Mouse (Mus musculus): Measurements from ENCODE around the gene Mgat2. TPM values are rescaled to one million over a fixed set of nuclear protein-coding genes. Genes with fewer than 3 reads are reported as not detected.
"Not testable (repeated sequence)": the region's sequence is repeated elsewhere in the genome, so short reads cannot be mapped to it uniquely, and the experiment has no call there.

Mgat2 gene
- total and polyA plus RNA-seq, 3 experiments = 40.9 to 65.3 TPM; not detected in 1

DNA sequence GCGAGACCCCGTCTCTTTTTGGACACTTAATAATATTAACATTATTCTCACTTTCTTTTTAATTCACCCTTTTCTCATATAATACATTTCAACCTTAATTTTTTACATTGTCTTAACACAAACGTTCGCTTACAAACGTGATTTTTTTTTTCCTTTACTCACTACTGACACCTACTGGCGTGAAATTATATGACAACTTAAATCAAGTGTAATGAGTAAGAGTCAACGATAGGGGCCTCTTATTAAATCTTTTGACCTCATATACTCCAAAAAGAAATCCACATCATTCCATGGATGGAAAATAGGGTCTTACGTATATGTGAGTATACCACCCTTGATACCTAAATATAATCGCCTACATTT is 24.4 kb upstream of the Mgat2 start (continued):
- TF ChIP-seq JUND (IDR thresholded peaks at IDR 0.05; ENCODE audit: low read depth, low read length) = no peak

- DNase-seq (ENCODE audit: low read depth, low spot score) = peak; percentile 47
- Histone ChIP-seq H3K4me3 (ENCODE audit: control insufficient read depth in 1 of 2, insufficient read depth in 1 of 2, low read depth in 2 of 2, low read length in 2 of 2) (peak overlapping the region; percentile 9 to 29; a peak in 2 of 4 replicates), H3K79me2 (ENCODE audit: control insufficient read depth, insufficient read depth, low read length, poor library complexity) (peaks cover 11% of the 10 kb centered on the region), H3K4me1 (ENCODE audit: control insufficient read depth in 1 of 2, insufficient read depth in 2 of 2, low read length in 2 of 2) (peaks cover 2 to 23% of the 10 kb centered on the region in 2 experiments; a peak in 3 of 4 replicates), H3K36me3 (ENCODE audit: control insufficient read depth in 1 of 2, insufficient read depth in 2 of 2, low read length in 2 of 2) (peaks cover 8 to 34% of the 10 kb centered on the region in 2 experiments)
- H3K9ac ChIP-seq (ENCODE audit: control insufficient read depth, low read depth, low read length, poor library complexity, severe bottlenecking); H3K9me3 ChIP-seq (replicated peaks; ENCODE audit: insufficient read depth, low read length); H3K27me3 ChIP-seq (ENCODE audit: control insufficient read depth in 1 of 2, insufficient read depth in 2 of 2, low read length in 2 of 2); H3K27ac ChIP-seq (ENCODE audit: control insufficient read depth, low read depth, low read length): not testable (repeated sequence)
- peak; percentile 86 for TF ChIP-seq TBP (IDR thresholded peaks at IDR 0.05; ENCODE audit: low read depth, low read length)
These were observed 23.3 kb upstream of the Mgat2 start for GRCm38 (mm10) chr12:69160677-69161076.

DNA sequence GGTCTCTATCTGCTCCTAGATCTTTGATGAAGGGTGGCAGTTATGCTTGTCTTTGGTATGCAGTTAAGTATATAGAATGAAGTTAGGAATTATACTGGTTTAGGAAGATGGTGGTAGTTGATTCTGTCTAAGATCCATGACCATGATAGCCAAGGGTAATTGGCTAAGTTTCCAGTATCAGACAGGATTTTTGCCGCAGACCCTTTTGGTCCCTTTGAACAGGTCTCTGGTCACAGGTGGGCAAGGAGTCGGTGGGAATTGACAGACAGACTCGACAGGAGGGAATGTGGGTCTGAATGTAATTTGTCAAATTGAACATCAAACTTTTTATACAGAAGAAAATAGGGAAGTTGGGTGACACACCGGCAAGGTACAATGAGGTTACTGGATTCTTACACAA is 20.4 kb upstream of the Mgat2 start:
- peaks cover 2 to 16% of the 10 kb centered on the region in 2 experiments; a peak in 3 of 4 replicates for H3K4me1 ChIP-seq (ENCODE audit: control insufficient read depth in 1 of 2, insufficient read depth in 2 of 2, low read length in 2 of 2)
- not testable (repeated sequence) for H3K9ac ChIP-seq (ENCODE audit: control insufficient read depth, low read depth, low read length, poor library complexity, severe bottlenecking); H3K27ac ChIP-seq (ENCODE audit: control insufficient read depth, low read depth, low read length); H3K4me3 ChIP-seq (ENCODE audit: control insufficient read depth in 1 of 2, insufficient read depth in 1 of 2, low read depth in 2 of 2, low read length in 2 of 2); H3K79me2 ChIP-seq (ENCODE audit: control insufficient read depth, insufficient read depth, low read length, poor library complexity); H3K27me3 ChIP-seq (ENCODE audit: control insufficient read depth in 1 of 2, insufficient read depth in 2 of 2, low read length in 2 of 2); H3K9me3 ChIP-seq (replicated peaks; ENCODE audit: insufficient read depth, low read length); DNase-seq (ENCODE audit: low read depth, low spot score)
- peaks cover 0 to 23% of the 10 kb centered on the region in 2 experiments; a peak in 2 of 4 replicates for H3K36me3 ChIP-seq (ENCODE audit: control insufficient read depth in 1 of 2, insufficient read depth in 2 of 2, low read length in 2 of 2)

DNA sequence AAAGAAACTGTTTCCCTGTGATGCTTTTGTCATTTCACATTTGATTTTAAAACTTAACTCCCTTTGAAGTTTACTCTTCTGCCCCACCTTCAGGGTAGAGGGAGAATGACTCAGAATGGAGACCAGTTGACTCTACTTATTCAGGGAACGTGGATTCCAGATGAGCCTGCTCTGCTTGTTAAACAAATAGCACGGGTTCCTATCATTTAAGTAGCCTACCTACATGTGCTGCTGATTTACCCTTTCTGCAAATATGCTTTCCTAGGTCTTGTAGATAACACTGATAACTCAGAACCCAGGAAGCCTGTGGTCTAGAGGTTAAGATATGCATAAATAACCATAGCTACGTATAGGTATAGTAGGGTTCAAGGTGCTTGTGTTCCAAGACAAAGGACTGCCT is 19.1 kb upstream of the Mgat2 start:
- Histone ChIP-seq H3K27me3 (ENCODE audit: control insufficient read depth in 1 of 2, insufficient read depth in 2 of 2, low read length in 2 of 2) (no peaks in the 10 kb centered on the region), H3K79me2 (ENCODE audit: control insufficient read depth, insufficient read depth, low read length, poor library complexity) (peaks cover 7% of the 10 kb centered on the region), H3K9me3 (replicated peaks; ENCODE audit: insufficient read depth, low read length) (no peaks in the 10 kb centered on the region), H3K9ac (ENCODE audit: control insufficient read depth, low read depth, low read length, poor library complexity, severe bottlenecking) (no peak overlapping the region), H3K4me1 (ENCODE audit: control insufficient read depth in 1 of 2, insufficient read depth in 2 of 2, low read length in 2 of 2) (peaks cover 2 to 18% of the 10 kb centered on the region in 2 experiments; a peak in 3 of 4 replicates), H3K36me3 (ENCODE audit: control insufficient read depth in 1 of 2, insufficient read depth in 2 of 2, low read length in 2 of 2) (peaks cover 0 to 25% of the 10 kb centered on the region in 2 experiments; a peak in 2 of 4 replicates), H3K4me3 (ENCODE audit: control insufficient read depth in 1 of 2, insufficient read depth in 1 of 2, low read depth in 2 of 2, low read length in 2 of 2) (peak overlapping the region in 1 of 2 experiments; percentile 2; a peak in 2 of 4 replicates), H3K27ac (ENCODE audit: control insufficient read depth, low read depth, low read length) (no peak overlapping the region)
- peak; percentile 73 for DNase-seq (ENCODE audit: low read depth, low spot score)
- TF ChIP-seq POLR2AphosphoS2 (IDR thresholded peaks at IDR 0.05; ENCODE audit: low read length) (no peak), TAL1 (IDR thresholded peaks at IDR 0.05; ENCODE audit: low read length) (0 out of 2 replicates have a peak, but pooled peaks have one; percentile 26), E2F4 (IDR thresholded peaks at IDR 0.05; ENCODE audit: borderline replicate concordance, low read depth, low read length) (no peak), MYB (IDR thresholded peaks at IDR 0.05; ENCODE audit: low read depth, low read length) (no peak), RCOR1 (IDR thresholded peaks at IDR 0.05; ENCODE audit: low read depth, low read length) (peak; percentile 59; the same call in 1 of the 2 replicates), ZNF384 (IDR thresholded peaks at IDR 0.05; ENCODE audit: low read depth, low read length) (no peak), EP300 (IDR thresholded peaks at IDR 0.05; ENCODE audit: low read depth in 1 of 2, low read length in 2 of 2) (peak; percentile 22 to 67; a peak in 1 of 4 replicates), KAT2A (conservative IDR thresholded peaks at IDR 0.05; ENCODE audit: low read depth, low read length) (no peak), MYC (IDR thresholded peaks at IDR 0.05; ENCODE audit: low read depth, low read length) (0 out of 2 replicates have a peak, but pooled peaks have one; percentile 27), JUND (IDR thresholded peaks at IDR 0.05; ENCODE audit: low read depth, low read length) (no peak), RAD21 (IDR thresholded peaks at IDR 0.05; ENCODE audit: low read depth, low read length) (peak; percentile 3), GABPA (IDR thresholded peaks at IDR 0.05; ENCODE audit: low read depth, low read length) (no peak), TBP (IDR thresholded peaks at IDR 0.05; ENCODE audit: low read depth, low read length) (no peak), USF2 (IDR thresholded peaks at IDR 0.05; ENCODE audit: borderline replicate concordance in 1 of 2, insufficient read depth in 1 of 2, low read depth in 1 of 2, low read length in 2 of 2) (no peak), SIN3A (IDR thresholded peaks at IDR 0.05; ENCODE audit: low read length) (peak; percentile 49), UBTF (IDR thresholded peaks at IDR 0.05; ENCODE audit: borderline replicate concordance, insufficient read depth, low read depth, low read length) (no peak), MAFK (IDR thresholded peaks at IDR 0.05; ENCODE audit: borderline replicate concordance, low read depth, low read length) (no peak), ZMIZ1 (IDR thresholded peaks at IDR 0.05; ENCODE audit: low read depth, low read length) (no peak), SMC3 (IDR thresholded peaks at IDR 0.05; ENCODE audit: low read depth, low read length) (no peak), BHLHE40 (IDR thresholded peaks at IDR 0.05; ENCODE audit: borderline replicate concordance, low read depth, low read length) (peak; percentile 33; the same call in 1 of the 2 replicates), MAZ (IDR thresholded peaks at IDR 0.05; ENCODE audit: low read depth, low read length) (no peak), ZC3H11A (IDR thresholded peaks at IDR 0.05; ENCODE audit: low read depth, low read length) (no peak), CHD1 (IDR thresholded peaks at IDR 0.05; ENCODE audit: low read depth, low read length) (no peak)
